Mouse (Mus musculus) gastrocnemius, postnatal 36 days (tissue): Measurements from ENCODE around the gene Trafd1. TPM values are rescaled to one million over a fixed set of nuclear protein-coding genes. Genes with fewer than 3 reads are reported as not detected.

Experiments used
- DNase-seq, 2 experiments: peaks; one replicate each; pipeline ENCODE4 v3.0.0; 2022
- intact Hi-C: fragments of 180-260 bp; cut with DNase I; formaldehyde crosslinking; loops from one replicate; pipeline ENCODE4 v1.15.1; 2025
- long read RNA-seq, 2 experiments: library from polyadenylated mRNA; stranded (forward); transcript quantifications; one replicate each; pipeline ENCODE4 v2.0.0; 2021
- total RNA-seq, 2 experiments: library from RNA; stranded (reverse); gene quantifications; 2 replicates each; pipeline ENCODE4 v1.2.3; 2021

Trafd1 gene
- 10 to 100 TPM; 32.1 to 34.3 TPM for total RNA-seq
- long read RNA-seq, experiment 1, partial matches to known transcripts = 1 of 20 reads
- long read RNA-seq, experiment 1, other reads (novel, unspliced or antisense) = 15 of 20 reads
- long read RNA-seq, experiment 2, partial matches to known transcripts = 11 of 41 reads
- long read RNA-seq, experiment 2, other reads (novel, unspliced or antisense) = 26 of 41 reads

- peak; percentile 90 to 97 for DNase-seq
- intact Hi-C loops = no loop called here
Observed at GRCm38 (mm10) chr5:121385461-121386119, at the start of gene Trafd1. TSS of gene Trafd1 (minus strand) at chr5:121385632.

GRCm38 (mm10) chr5:121428954-121429353 is 43.5 kb upstream of the Trafd1 start:
- no peak for DNase-seq
- intact Hi-C loops = no loop called here

GRCm38 (mm10) chr5:121423297-121423696 is 37.9 kb upstream of the Trafd1 start:
- intact Hi-C loops = no loop called here
- no peak for DNase-seq

GRCm38 (mm10) chr5:121422787-121423186 is 37.4 kb upstream of the Trafd1 start:
- intact Hi-C loops = no loop called here
- no peak for DNase-seq

GRCm38 (mm10) chr5:121420721-121421120 is 35.3 kb upstream of the Trafd1 start:
- intact Hi-C loops = no loop called here
- no peak for DNase-seq

- intact Hi-C loops = no loop called here
- DNase-seq = no peak
Observed at GRCm38 (mm10) chr5:121410975-121411374, 25.5 kb upstream of the Trafd1 start.

GRCm38 (mm10) chr5:121407856-121408255 is 22.4 kb upstream of the Trafd1 start:
- intact Hi-C loops = no loop called here
- DNase-seq = no peak

GRCm38 (mm10) chr5:121400849-121401248 is 15.4 kb upstream of the Trafd1 start:
- no peak for DNase-seq
- intact Hi-C loops = no loop called here

GRCm38 (mm10) chr5:121400064-121400463 is 14.6 kb upstream of the Trafd1 start:
- DNase-seq = no peak

GRCm38 (mm10) chr5:121399540-121399939 is 14.1 kb upstream of the Trafd1 start:
- no peak for DNase-seq

More at GRCm38 (mm10) chr5:121400064-121400463, 14.6 kb upstream of the Trafd1 start:
- intact Hi-C loops = no loop called here

GRCm38 (mm10) chr5:121398965-121399462 is 13.6 kb upstream of the Trafd1 start:
- no peak for DNase-seq
- intact Hi-C loops = loop anchor here (5.0 kb wide), 1 partner anchor 192 kb away; no protein-coding TSS in a partner anchor

More at GRCm38 (mm10) chr5:121399540-121399939, 14.1 kb upstream of the Trafd1 start:
- intact Hi-C loops = loop anchor here (5.0 kb wide), 1 partner anchor 192 kb away; no protein-coding TSS in a partner anchor

- intact Hi-C loops = loop anchor here (5.0 kb wide), 1 partner anchor 191 kb away; no protein-coding TSS in a partner anchor
- DNase-seq = no peak
Observed at GRCm38 (mm10) chr5:121398146-121398964, 12.9 kb upstream of the Trafd1 start.

GRCm38 (mm10) chr5:121397187-121398145 is 12.0 kb upstream of the Trafd1 start, which contains the start of gene Naa25:
TSS of gene Naa25 (plus strand) at chr5:121397936.
- peak; percentile 90 to 96 for DNase-seq
- intact Hi-C loops = loop anchor here (5.0 kb wide), 1 partner anchor 190 kb away; no protein-coding TSS in a partner anchor

- intact Hi-C loops = loop anchor here (5.0 kb wide), 1 partner anchor 188 kb away; no protein-coding TSS in a partner anchor
- no peak for DNase-seq
Observed at GRCm38 (mm10) chr5:121395621-121396020, 10.2 kb upstream of the Trafd1 start.

GRCm38 (mm10) chr5:121393402-121393801 is 8.0 kb upstream of the Trafd1 start:
- DNase-seq = no peak
- intact Hi-C loops = loop anchor here (2.0 kb wide), 1 partner anchor 175 kb away; no protein-coding TSS in a partner anchor

GRCm38 (mm10) chr5:121392667-121393380 is 7.4 kb upstream of the Trafd1 start:
- DNase-seq = no peak
- intact Hi-C loops = loop anchor here (2.0 kb wide), 1 partner anchor 174 kb away; no protein-coding TSS in a partner anchor

GRCm38 (mm10) chr5:121389691-121390090 is 4.3 kb upstream of the Trafd1 start:
- intact Hi-C loops = no loop called here
- DNase-seq = no peak

- DNase-seq = no peak
- intact Hi-C loops = no loop called here
Observed at GRCm38 (mm10) chr5:121389106-121389505, 3.7 kb upstream of the Trafd1 start.

- DNase-seq = no peak
- intact Hi-C loops = no loop called here
Observed at GRCm38 (mm10) chr5:121387126-121387525, 1.7 kb upstream of the Trafd1 start.
